Mouse (Mus musculus) layer of hippocampus, postnatal 36 days (tissue): Measurements from ENCODE around the gene Syngr1. TPM values are rescaled to one million over a fixed set of nuclear protein-coding genes. Genes with fewer than 3 reads are reported as not detected.

ENCODE experiments used
- DNase-seq, 2 experiments: peaks; one replicate each; pipeline ENCODE4 v3.0.0; 2022
- total RNA-seq, 2 experiments: library from RNA; stranded (reverse); gene quantifications; 2 replicates each; pipeline ENCODE4 v1.2.3; 2021

The Syngr1 gene
- total RNA-seq, 2 experiments from 2014 or later = 341 to 377 TPM

DNA sequence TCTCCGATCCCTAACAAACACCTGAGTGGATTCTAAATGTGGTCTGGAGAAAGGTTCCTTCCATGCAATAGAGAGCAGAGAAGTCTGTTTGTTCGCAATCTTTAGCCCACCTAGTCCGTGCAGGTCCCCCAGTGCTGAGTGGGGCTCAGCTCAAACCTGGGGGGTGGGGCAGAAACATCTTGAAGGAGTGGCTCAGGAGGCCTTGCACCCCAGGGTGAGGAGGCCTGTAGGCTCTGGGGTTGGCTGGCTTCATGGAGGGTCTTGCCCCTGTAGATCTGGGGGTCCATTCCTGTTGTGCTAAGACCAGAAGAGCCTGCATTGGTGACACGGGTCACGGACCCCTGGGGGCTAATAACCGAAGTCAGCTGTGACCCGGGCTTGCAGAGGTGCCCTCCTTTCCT, 907 bp downstream of the Syngr1 start:
- DNase-seq = no peak

DNA sequence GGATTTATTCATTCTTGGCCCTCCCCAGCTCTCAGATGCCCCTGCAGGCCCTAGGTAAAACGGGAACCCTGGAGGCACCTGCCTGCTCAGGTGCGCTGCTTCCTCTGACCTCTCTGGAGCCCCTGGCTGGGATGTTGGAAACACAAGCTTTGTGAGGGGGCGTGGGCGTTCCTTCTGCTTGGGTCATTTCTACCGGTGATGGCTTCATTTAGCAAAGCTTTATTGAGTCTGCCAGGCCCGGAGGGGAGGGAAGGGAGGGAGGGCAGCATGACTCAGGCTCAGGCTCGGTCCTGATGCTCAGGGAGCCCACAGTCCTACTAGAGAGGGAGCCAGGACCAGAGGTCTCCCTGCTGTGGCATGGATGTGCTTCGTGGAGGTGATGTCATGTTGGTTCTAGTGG, 1.5 kb downstream of the Syngr1 start:
- DNase-seq = no peak

DNA sequence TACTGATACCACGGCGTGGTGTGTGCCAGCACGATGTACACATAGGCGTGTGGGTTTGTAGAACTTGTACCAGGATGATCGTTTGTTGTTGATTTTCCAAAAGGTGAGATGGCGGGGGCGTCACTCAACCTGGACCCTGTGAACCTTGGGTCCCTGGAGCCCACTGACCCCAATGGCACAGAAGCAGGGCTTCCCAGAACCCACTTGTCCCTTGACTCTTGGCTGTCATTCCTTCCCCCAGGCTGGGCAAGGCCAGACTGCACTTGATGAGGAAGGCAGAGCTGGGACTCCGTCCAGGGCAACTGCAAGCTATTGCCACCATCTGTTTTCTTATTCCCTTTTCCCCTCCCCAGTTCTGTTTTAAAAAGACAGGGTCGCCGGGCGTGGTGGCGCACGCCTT, 3.1 kb downstream of the Syngr1 start:
- DNase-seq = no peak

DNA sequence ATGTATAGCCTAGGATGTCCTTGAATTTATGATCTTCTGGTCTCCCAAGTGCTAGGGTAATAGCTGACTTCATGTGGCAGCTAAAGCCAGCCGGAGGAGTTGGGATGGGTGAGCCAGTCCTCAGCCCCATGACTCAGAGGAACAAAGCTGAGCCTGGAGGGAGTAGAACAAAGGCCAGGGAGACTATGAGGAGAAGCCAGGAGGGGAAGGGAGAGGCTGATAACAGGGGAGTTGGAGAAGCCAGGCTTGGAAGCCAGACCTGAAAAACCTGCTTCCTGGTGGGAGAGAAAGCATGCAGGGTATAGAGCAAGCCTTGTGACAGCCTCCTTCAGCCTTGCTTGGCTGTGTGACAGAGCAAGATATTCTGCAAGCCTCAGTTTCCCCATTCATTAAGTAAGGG, 4.5 kb downstream of the Syngr1 start:
- no peak for DNase-seq

DNA sequence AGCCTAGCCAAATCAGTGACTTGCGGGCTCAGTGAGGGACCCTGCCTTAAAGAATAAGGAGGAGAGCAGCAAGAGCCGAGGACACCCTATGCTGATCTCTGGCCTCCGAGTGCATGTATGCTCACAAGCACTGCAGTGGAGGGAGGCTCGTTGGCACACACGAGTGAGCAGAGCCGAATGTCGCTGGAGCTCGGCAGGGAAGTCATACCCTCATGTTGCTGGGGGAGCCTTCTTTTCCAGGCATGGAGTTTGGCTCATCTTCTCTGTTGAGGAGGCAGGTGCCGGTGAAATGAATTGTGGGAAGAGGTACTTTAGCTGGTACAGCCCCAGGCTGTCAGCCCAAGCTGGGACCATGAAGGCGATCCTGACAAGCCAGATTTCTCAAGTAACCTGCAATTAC, 5.3 kb downstream of the Syngr1 start:
- no peak for DNase-seq

DNA sequence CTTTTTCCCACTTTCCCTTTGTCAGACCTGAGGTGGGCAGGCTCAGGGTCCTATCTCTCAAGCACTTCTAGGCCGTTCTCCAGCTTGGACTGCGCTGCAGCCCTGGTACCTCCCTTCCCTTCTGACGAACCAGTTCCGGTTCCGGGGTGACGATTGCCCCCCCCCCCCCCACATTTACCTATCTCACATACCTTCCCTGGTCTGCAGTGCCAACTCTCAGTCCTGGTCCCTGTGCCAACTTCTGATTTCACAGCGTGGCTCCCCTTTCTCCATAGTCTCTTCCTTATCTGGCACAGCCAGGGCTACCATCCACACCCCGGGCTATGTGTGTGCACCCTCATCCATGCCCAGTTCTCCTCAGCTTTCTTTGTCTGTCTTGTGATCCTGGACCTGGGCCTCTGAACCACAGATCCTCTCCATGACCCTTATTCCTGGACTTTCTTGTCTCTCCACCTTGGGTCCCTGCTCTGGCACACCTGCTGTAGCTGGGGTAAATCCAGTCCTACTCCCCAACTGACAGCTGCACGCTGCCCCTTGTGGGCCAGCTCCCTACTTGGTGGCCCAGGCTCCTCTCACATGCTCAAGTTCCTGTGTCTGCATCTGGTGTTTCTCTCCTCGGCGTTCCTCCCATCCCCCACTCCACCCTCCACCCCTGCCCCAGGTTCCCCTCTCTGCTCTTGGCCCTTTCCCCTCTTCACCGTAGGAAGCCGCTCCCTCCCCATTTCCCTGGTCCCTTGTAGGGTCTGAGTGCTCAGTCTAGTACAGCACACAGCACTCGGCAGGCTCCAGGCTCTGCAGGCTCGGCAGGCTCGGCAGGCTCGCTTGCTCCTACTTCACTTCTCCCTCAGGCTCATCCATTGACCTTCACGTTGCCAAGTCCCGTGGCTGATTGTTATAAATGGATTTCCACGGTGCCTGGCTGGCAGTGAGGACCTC, 6.1 kb downstream of the Syngr1 start:
- DNase-seq = no peak

DNA sequence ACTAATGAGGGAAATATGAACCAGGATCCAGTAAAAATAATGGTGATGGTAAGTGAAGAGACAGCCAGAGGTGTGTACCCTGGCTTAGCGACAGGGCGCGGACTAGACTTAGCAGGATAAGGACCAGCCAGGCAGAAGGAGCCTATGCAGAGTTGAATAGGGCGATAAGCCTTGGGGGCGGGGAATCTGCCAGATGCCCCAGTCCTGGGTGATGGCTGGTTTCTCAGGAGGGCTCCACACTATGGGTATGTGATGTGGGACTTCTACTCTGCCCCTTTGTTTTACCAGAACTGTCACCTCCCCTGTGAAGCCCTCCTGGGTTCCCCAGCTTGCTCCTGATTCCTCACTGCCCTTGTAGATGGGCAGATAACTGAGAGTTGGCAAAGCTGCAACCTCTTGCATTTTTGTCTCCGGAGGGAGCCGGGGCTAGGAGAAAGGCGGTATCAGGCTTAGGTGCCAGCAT, 6.9 kb downstream of the Syngr1 start:
- DNase-seq = no peak

DNA sequence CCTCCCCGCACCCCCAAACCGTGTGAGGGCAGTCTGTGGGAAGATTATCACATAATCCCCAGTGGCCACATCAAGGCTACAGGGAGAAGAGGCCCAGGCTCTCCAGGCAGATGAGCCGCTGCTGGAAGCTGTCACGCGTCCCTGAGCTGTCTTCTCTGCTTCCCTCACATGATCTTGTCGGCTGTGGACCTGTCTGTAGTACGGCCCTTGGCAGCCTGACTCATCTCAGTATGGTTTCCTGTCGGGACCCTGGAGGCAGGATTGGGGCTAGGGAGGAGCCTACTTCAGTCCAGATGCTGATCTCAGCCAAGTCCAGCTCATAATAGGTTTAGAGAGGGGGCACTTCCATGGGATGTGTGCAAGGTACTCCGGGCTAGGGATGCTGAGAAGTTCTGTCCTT, 7.7 kb downstream of the Syngr1 start:
- DNase-seq = no peak

DNA sequence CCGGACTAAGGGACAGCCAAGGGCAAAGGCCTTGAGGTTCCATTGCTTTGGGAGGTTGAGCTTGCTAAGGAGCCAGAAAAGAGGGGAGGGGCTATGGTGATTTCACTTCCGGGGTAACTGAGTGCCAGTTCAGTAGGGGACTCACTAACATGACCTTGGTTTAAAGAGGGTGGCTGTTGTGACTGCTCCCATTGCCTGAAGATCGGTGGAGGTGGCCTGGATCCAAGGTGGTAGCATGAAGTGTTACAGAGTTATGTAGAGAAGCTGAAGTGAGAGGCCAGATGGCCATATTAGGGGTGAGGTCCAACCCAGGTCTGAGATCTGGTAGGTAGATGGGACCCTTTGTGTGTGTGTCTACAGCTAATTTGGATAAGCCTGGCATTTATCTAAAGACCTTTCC, 8.3 kb downstream of the Syngr1 start:
- no peak for DNase-seq

DNA sequence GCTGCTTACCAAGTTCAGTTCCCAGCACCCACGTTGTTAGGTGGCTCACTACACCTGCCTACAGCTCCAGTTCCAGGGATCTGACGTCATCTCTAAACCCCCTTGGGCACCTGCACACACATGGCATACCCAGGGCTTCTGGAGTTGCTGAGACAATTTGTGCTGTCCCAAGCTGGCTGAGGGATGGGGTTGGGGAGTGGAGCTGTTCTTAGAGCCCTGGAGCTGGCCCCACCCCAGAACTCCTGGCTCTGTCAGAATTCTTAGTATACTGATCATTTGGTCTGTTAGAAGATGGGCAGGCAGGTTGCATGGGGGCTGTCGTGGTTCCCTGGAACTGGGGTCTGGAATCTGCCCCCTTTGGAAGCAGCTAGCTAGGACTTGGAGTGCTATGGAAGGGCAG, 9.1 kb downstream of the Syngr1 start:
- no peak for DNase-seq

DNA sequence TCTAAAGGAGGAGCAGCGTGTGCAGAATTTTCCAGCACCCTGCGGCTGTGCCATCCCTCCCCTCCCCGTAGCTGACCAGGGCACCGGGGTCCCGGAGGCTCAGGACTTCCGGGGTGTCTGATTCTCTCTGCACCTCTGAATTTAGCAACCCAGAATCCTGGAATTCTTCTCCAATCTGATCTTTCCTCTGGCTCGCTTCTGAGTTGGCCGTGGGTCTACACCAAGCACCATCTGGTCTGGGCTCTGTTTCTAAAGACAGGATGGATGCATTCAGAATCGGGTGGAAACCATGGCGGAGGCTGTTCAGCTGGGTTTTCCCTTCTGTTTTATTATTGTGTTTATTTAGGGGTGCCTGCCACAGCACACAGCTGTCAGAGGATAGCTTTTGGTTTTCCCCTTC, 9.7 kb downstream of the Syngr1 start:
- DNase-seq = peak; percentile 67

DNA sequence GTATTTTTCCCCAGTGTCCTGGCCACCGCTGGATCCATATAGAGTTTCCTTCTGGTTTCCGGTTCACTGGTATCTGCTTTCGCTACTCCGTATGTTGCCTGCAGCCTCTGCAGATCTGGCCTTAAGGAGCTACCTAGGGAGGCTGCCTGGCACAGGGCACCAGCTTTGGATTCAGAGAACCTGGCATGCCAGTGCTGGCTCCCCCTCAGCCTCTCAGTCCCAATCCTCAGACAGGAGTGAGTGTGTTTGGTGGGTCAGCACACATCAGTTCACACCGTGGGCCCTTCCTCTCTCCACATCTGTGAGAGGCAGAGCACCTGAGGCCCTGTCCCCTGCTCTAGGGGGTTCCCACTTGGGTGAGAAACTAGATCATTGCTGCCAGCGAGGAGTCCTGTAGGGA, 10.4 kb downstream of the Syngr1 start:
- DNase-seq = no peak

DNA sequence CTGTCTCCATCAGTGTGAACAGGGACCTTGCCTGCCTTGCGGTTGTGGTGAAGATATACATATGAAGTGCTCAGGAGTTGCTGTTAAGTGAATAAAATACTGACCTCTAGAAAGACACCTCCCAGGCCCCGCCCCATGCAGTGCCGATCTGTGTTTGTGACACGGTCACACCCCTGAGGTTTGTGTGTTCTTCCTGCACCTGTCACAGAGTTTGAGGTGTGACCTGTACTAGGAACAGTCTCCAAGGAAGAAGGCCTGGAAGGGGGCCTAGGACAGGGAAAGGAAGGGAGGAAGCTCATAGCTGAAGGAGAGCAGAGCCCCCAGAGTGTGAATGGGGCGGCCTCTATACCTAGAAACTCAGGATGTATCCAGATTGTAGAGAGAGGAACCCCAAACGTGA, 11.4 kb downstream of the Syngr1 start:
- no peak for DNase-seq

DNA sequence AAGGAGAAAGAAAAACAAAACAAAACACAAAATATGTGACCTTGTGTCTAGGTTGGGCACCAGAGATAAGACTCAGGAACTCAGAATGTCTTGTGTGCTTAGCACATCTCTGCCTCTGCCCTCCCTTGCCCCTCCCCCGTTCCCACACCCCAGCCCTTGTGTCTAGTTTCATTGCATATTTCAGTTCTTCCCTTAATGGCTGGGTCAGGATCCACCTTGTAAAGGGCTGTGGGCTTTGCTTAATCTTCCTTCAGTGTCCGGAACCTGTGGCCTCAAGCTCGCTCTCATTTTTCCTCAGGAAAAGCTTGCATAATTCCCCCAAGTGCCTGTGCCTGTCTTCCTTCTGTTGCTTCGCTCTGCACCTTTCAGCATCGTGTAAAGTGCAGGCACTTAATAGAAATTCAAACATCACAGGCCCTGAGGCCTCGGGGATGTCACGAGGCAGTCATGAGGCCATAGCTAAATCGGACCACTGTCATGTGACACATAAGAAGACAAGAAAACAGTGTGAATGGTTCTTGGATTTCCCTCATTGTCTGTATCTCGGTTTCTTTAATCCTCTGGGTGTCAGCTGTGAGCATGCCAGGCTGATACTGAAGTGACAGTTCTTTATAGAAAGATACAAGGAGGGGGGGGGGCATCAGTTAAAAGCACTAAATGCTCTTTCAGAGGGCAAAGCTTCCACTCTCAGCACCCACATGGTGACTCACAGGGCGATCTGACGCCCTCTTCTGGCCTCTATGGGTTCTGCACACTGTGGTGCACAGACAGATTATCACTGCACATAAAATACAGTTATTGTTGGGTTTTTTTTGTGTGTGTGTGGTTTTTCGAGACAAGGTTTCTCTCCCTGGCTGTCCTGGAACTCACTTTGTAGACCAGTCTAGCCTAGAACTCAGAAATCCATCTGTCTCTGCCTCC, 14.6 kb downstream of the Syngr1 start:
- DNase-seq = no peak

DNA sequence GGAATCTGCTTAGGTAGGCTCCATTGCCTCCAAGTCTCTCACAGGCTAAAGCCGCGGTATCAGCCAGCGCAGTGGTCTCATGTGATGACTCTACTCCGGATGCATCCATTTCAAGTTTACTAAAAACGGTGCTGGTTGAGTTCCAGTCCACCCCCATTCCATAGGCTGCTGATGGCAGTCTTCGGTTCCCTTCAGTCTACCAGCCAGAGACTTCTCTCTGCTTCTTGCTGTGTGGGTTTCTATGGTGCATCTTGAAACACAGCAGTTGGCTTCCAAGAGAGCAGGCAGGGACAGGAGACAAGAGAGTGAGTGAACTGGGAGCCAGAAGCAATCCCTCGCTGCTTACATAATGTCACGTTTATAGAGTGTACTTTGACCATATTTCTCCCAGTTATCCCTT, 16.0 kb downstream of the Syngr1 start:
- no peak for DNase-seq

DNA sequence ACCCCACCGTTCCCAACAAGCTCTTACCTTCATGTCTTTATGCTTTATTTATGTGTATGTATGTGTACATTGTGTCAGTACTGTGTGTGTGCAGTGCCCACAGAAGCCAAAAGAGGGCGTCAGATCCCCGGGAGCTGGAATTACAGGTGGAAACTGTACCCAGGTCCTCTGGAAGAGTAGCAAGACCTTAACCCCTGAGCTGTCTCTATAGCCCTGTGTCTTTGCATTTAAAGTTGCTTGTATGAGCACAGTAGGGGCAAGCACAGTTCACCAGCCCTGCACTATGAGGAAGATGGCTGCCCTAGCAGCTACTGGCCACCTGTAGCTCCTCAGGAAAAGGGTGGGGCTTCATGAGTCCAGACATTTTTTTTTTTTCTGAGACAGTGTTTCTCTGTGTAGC, 16.4 kb downstream of the Syngr1 start:
- no peak for DNase-seq

DNA sequence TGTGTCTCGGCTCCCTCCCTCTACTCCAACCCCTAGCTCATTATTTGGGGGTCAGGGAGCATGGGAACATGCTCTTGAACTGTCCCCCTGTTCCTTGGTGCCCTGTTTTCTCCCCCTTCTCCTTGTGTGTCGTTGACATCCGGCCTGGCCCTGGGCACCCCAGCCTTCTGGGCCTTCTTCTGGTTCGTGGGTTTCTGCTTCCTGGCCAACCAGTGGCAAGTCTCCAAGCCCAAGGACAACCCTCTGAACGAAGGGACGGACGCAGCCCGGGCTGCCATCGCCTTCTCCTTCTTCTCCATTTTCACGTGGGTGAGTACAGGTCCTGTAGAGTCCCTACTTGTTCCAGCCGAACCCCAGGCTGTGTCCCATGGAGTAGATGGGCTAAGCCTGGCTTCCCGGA, 20.3 kb downstream of the Syngr1 start:
- no peak for DNase-seq

DNA sequence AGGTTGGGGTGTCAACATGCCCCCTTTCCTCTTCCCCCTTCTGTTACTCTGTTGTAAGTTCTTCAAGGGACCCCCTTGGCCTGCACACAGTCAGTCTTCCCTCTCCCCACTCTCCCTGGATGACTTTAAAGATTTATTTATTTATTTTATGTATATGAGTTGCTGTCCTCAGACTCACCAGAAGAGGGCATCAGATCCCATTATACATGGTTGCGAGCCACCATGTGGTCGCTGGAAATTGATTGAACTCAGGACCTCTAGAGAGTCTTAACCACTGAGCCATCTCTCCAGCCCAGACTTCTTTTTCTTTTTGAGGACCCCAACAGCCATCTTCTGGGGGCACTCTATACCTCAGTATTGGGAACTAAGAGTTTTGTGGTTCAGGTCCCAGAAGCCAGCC, 21.4 kb downstream of the Syngr1 start:
- no peak for DNase-seq

DNA sequence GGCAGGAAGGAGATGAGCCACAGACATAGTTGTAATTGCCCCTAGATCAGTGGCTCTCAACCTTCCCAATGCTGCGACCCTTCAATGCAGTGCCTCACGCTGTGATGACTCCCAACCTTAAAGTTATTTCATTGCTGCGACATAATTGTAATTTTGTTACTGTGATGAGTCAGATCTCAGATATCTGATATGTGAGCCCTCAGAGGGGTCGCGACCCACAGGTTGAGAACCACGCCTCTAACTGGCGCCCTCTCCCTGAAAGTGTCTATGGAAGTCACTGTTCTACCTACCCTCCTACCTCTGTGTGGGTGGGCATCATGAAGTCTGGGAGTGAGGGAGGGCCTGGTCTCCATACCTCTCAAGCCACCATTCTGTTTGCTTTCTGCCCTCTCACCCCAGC, 23.3 kb downstream of the Syngr1 start:
- DNase-seq = no peak

DNA sequence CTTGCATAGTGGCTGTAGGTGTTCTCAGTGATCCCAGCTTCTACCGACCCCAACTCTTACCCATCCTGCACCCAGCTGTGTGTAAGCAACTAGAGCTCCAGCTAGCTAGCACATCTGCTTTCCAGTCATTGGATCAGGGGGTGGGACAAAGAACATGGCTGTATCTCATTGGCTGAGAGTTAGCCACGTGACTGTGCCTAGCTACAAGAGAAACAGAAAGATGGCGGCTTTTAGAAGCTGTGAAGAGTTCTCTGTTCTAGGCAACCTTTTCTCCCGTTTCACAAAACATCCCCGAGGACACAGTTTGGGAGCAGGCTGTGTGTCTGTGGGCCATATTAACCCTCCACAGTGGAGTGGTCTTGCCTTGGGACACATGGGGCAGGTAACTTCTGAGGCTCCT, 24.1 kb downstream of the Syngr1 start:
- DNase-seq = no peak

DNA sequence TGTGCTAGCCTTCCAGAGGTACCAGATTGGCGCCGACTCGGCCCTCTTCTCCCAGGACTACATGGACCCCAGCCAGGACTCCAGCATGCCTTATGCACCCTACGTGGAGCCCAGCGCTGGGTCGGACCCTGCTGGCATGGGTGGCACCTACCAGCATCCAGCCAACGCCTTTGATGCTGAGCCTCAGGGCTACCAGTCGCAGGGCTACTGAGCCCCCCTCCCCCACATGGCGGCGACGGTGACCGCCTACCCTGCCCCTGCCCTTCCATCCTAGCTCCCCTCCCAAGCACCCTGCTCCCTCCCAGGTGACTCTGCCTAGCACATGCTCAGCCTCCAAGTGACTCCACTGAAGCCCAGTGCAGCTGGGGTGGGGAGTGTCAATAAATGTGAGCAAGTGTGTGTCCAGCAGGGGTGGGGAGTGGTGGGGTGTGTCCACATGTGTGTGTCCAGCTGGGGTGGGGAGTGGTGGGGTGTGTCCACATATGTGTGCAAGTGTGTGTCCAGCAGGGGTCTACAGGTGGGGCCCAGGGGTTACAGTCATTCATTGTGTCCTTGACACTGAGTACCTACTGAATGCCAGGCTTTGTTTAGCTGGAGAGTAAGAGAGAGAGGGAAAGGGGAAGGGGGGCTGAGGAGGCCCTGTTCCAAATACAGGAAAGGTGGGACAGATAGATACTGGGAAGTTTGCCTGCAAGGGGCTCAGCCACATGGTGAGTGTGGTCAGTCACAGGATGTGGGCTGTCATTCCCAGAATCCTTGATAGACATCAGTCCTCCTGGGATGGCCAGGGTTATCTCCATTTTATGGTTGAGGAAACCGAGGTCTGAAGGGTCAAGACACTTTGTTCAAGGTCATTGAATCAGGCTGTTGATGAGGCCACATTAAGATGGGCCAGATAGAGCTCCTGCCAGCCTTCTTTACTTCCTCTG, 25.0 kb downstream of the Syngr1 start:
- DNase-seq = no peak

DNA sequence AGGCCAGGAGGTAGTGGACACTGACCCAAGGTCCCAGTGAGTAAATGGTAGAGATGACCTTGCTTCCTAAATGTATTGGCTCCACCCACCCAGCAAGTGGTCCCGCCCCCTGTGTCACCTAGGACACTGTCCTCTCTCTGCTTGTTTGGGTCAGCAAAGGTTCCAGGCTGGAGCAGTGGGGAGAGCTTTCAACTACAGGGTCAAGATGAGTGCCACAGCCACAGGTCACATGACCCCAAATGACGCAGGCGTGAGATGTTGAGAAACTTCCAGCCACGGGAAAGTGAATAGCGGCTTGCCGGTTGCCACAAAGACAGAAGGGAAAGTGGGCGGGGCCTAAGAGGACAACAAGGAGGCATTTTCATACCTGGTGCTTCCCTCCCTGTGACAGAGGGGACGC, 26.0 kb downstream of the Syngr1 start:
- DNase-seq = no peak
